Mouse (Mus musculus) olfactory bulb, adult 2 months (tissue): ENCODE data around the gene Vmn2r19.
"Not testable (repeated sequence)": the region's sequence is repeated elsewhere in the genome, so short reads cannot be mapped to it uniquely, and the experiment has no call there.

Experiments used
- CTCF ChIP-seq: fragments of 200-500 bp; IDR thresholded peaks from 2 replicates; pipeline ENCODE4 v1.5.1; 2012; ENCODE audit warnings: low read depth, mild to moderate bottlenecking, low read length, moderate library complexity; ENCODE audit not compliant: insufficient read depth
- POLR2A ChIP-seq: fragments of 200-500 bp; IDR thresholded peaks from 2 replicates; pipeline ENCODE4 v1.6.1; 2012; ENCODE audit warnings: mild to moderate bottlenecking, low read depth, low read length, moderate library complexity; ENCODE audit not compliant: insufficient read depth

DNA sequence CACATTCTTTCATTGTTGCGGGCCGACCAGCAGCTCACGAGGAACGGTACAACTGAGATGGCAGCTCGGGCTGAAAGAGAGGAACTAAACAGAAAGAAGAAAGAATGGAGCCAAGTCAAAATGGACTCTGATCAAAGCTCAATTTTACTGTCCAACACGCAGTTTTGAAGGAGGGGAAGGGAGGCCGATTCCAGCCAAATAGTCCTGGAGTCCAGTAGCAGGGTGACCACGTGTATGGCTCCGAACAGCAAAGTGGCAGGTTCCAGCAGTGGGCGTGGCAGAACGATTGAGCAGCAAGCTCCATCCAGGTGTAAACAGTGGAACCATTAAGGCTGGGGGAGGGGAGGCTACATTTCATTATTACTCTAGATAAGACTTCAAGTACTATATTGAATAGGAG lies 14.6 kb upstream of the Vmn2r19 start:
- TF ChIP-seq CTCF, POLR2A: not testable (repeated sequence)
